Mouse (Mus musculus): ENCODE measurements around the gene Shroom3. TPM values are rescaled to one million over a fixed set of nuclear protein-coding genes. Genes with fewer than 3 reads are reported as not detected.
A peak's percentile ranks its signal among the peaks of the same experiment; 100 is the strongest.

Shroom3 gene
- total RNA-seq, 4 experiments from 2014 or later, result 0.29 to 1.0 (median 0.81) TPM

DNA sequence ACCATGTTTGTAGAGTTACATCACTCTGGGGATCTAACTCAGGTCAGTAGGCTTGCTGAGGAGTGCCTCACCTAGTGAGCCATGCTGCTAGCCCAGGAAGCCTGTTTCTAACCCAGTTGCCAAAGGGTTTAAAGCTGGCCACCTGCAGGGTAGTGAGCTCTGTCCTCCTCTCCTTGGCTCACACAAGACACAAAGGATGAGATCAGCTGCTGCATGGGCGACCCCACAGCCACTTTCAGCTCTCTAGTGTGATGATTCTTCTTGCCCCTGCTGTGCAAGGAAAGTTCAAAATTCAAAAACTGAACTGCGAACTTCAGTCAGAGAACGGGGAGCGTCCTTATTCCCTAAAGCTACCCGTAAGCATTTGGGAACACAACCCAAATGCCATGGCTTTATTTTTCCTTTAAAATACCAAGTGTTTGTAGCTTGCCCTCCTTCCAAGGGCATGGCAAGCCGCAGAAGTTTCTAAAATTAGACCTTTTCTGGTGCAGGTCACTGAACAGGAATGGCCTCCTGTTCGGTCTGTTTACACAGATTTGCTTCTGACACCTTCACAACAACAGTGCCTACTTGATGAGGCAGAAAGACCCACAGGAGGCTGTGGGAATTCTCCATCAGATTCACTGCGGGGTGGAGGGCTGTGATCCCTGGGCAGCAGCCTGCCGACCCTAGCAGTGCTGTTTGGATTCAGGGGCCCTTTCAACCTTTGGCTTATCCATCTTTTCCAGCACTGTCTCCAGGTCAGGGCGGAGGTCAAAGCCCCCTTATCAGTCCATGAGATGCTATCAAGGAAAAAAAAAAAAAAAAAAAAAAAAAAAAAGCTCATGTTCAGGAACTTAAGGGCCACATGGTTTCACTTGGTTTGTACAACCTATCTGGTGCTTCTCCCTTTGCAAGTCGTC is 113.1 kb downstream of the Shroom3 start:
- DNase-seq (ENCODE audit: low spot score in 2 of 2), result no peak

DNA sequence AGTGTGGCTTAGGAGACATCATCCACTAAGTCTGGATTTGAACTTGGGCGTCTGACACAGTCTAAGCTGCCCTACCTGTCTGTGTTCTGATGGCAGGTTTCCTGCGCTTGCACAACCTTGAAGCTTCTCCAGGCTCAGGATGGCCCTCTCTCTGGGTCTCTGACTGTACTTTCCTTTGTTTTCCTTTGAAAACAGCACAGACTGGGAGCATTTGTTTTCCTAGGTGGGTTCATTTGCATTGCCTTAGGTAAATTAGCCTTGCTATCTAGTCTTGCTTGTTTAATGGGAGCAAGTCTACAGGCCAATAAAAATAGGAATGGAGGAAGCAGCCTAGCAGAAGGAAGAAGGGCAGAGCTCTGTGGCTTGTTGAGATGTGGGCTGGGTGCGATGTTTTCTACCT is 114.7 kb downstream of the Shroom3 start:
- DNase-seq (ENCODE audit: low spot score in 2 of 2), result no peak

DNA sequence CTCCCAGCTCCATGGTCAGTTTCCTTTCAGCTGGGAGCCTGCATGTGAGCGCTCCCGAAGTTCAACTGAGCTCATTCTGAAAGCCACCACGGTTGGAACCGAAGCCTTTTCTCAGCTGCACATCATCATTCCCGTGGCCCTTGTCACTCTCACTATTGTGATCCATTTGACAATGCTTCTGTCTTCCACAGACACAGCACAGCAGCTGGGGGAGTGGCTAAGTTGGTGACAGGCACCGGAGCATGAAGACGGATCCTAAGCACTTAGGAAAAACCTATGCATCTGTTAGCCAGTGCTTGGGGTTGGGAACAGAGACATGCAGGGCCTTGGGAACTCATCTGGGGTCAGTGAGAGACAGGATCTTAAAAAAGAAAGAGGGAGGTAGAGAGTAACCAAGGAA is 121.1 kb downstream of the Shroom3 start:
- no peak for DNase-seq (ENCODE audit: low spot score in 2 of 2)

GRCm38 (mm10) chr5:92808503-92809415 is 125.5 kb downstream of the Shroom3 start:
- peak in 1 of 2 experiments; percentile 5 for DNase-seq (ENCODE audit: low spot score in 2 of 2)

GRCm38 (mm10) chr5:92809416-92809750 is 126.1 kb downstream of the Shroom3 start:
- DNase-seq (ENCODE audit: low spot score in 2 of 2), result no peak

DNA sequence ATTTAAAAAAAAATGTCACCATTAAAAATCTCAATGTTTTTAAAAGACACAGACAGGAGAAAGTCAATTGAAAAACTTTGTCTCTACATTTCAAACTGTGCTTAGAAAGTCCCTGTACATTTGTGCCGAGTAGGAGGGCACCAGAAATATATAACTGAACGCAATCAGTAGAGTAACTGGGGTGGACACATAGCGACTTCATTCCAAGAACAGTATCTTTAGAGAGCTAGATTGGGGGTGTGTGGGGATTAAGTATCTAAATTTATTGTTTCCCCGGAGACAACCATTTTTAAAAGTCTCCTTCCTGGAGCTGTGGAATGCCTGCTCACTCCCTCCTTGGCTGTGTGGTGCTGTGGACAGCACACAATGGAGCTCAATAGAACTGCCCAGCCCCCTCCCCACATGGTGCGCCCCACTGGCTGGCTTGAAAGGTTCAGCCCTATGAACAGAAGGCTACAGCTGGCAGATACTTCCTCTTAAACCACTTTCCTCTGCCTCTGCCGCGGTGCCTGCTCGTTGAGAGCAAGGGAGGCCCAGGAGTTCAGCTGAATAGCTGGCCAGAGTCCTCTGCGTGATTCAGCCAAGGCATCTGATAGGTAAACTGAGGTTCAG is 127.8 kb downstream of the Shroom3 start:
- DNase-seq (ENCODE audit: low spot score in 2 of 2), result no peak

GRCm38 (mm10) chr5:92811761-92812160 is 128.5 kb downstream of the Shroom3 start:
- DNase-seq (ENCODE audit: low spot score in 2 of 2), result no peak

GRCm38 (mm10) chr5:92812936-92813335 is 129.7 kb downstream of the Shroom3 start:
- no peak for DNase-seq (ENCODE audit: low spot score in 2 of 2)

- no peak for DNase-seq (ENCODE audit: low spot score in 2 of 2)
These were observed 130.3 kb downstream of the Shroom3 start for GRCm38 (mm10) chr5:92813562-92813961.

DNA sequence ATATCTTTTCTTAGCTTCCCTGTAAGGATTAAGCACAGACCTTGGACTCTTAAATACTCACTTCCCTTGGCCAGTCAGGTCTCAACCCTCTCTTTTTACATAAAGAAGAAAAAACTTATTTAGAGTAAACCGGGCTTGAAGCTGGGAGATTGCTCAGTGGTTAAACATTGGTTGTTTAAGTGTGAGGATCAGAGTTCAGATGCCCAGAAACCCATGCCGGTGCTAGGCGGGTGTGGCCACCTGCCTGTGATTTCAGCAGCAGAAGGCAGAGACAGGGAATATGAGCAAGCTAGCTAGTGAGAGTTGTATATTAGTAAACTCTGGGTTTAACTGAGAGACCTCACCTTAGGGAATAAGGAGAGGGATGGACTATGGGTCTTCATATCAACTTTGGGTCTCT is 131.4 kb downstream of the Shroom3 start:
- no peak for DNase-seq (ENCODE audit: low spot score in 2 of 2)

GRCm38 (mm10) chr5:92817122-92817822 is 134.0 kb downstream of the Shroom3 start:
- DNase-seq (ENCODE audit: low spot score in 2 of 2), result no peak

- no peak for DNase-seq (ENCODE audit: low spot score in 2 of 2)
These were observed 138.1 kb downstream of the Shroom3 start for GRCm38 (mm10) chr5:92821370-92821769.

DNA sequence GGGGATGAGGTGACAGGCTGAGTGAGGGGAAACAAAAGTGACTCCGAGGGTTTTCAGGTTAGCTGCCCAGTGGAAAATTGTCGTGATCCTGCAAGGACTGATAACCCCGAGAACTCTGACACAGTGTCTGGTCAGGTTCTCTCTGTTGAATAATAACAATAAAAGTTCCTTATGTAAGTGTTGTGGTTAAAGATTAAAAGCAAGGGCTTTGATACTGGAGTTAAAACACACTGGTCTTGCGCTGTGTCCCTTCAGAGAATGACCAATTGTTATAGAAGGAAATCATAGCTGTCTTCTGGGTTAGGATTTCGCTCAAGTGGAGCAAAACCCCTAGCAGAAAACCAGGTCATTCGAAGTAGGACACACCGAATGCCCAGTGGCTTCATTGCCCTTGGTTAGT is 140.3 kb downstream of the Shroom3 start:
- no peak for DNase-seq (ENCODE audit: low spot score in 2 of 2)

- DNase-seq (ENCODE audit: low spot score in 2 of 2), result no peak
These were observed 141.2 kb downstream of the Shroom3 start for GRCm38 (mm10) chr5:92824304-92825009.

DNA sequence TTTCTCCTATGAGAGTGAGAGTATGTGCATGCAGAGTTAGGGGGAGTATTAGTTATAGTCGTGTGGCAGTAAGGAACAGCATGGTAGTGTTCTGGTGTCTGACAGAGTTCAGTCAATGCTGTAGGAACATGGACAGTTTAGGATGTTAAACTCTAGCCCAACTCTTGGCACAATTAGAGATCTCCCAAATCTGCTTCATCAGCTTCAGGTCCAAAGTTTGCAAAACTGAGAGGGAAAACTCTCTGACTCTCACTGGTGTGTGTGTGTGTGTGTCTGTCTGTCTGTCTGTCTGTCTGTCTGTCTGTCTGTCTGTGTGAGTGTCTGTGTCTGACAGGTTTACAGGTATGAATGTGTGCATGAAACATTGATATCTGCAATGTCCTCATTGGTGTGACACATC is 147.2 kb downstream of the Shroom3 start:
- DNase-seq (ENCODE audit: low spot score in 2 of 2), result no peak

- DNase-seq (ENCODE audit: low spot score in 2 of 2), result no peak
These were observed 151.3 kb downstream of the Shroom3 start for GRCm38 (mm10) chr5:92834513-92834912.

DNA sequence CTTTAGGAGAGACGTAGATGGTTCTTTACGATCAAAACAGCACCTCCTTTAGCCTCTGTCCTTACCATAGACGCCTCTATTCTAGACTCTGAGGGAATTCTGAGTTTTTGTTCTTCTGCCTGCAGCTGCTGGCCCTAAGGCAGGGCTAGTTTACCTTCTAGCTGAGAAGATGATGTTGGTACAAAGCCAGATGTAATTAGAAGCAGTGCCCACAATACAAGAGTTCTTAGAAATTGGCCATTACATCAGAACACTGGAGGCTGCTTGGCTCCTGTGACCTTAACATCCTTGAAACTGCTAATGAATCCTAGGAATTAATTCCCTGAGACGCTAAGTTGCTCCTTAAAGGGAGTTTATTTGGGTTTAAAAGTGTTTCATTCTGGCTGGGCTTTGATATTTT is 154.1 kb downstream of the Shroom3 start:
- DNase-seq (ENCODE audit: low spot score in 2 of 2), result no peak

GRCm38 (mm10) chr5:92838351-92838784 is 155.1 kb downstream of the Shroom3 start:
- no peak for DNase-seq (ENCODE audit: low spot score in 2 of 2)

DNA sequence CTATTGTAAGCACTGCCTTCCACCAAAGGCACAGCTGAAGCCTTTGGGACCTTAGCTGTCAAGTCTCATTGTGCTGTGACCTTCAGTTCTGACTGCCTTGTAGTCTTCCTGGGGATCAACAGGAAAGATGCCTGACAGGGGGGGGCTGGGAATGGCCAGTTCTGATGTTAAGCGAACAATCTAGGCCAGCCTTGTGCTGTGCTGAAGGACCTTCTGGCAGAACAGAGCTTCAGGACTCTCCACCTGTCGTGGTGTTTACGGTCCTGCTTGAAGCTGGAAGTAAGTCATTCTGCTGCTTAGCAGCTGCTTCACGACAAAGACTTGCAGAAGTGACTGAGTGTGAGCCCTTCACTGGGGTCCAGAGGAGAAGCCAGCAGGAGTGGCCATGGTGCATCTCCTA is 156.1 kb downstream of the Shroom3 start:
- DNase-seq (ENCODE audit: low spot score in 2 of 2), result no peak

DNA sequence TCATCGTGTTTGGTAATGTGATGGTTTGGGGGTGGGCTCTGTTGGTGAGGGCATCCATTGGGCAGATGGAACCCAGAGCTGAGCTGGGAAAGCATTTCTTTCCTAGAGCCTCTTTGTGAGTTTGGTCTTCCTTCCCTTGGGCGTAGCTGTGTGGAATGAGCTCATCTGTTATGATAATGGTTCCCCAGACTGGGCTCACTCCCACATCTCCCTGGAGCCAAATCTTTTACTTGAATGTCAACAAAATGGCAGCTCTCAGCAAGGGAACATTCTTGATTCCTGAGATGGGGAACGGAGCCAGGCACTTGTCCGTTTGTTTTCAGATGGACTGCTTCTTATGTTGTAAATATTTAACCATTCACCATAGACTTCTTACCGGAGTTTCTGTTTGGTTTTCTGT is 158.2 kb downstream of the Shroom3 start:
- no peak for DNase-seq (ENCODE audit: low spot score in 2 of 2)

GRCm38 (mm10) chr5:92842417-92842816 is 159.2 kb downstream of the Shroom3 start:
- DNase-seq (ENCODE audit: low spot score in 2 of 2), result no peak
